Mouse (Mus musculus): ENCODE measurements around the gene Shoc2.
"Not testable (repeated sequence)": the region's sequence is repeated elsewhere in the genome, so short reads cannot be mapped to it uniquely, and the experiment has no call there.

Gene Shoc2

DNA sequence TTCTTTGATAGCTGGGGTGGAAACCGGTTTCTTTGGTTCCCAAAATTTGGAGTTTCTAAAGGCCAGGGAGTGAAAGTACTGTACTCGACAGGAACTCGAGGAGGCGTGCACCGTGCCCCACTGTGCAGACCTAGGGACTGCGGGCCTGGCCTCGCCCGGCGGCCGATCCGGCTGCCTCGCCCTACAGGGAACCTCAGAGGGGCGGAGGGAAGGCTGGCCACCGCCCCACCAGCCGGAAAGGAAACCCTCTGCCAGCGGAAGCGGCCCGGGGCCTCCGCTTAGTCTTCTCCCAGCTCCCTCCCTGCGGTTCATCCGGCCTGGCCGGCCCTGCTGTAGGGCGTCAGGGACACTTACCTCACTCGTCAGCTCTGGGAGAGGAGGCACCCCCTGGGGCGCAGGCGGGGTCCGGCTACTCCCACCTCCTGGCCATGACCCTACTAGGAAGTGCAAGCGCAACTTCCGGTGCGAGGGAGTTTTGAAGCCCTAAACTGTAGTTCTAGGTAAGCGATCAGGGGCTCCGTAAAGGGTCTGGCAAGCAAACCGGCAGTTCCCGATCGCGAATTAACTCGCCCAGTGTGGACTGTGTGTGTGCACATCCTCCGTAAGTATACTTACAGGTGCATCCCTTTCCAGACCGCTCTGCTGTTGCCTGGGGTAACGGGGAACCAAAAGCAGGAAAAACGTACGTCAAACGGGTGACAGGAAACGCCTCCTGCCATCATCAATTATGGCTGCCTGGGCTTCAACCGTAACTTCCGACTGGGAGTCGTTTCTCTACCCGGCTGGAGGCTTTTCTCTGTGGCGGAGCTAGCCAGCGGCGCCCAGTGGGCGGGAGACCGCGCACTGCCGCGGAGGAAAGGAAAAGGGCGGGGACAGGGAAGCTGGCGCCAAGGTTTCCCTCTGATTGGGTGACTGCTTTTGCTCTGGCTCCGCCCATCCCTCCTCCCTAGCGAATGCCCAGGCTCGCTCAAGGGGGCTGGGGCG, at the start of gene Shoc2, which contains the start of gene Bbip1:
Gene Shoc2, plus strand, starts transcription at position 505 of the 984 bp plus-strand sequence.
Gene Bbip1, minus strand, starts transcription at position 826 of the 984 bp plus-strand sequence.
- peak; percentile 99 for DNase-seq (ENCODE audit: low read depth, low spot score)

DNA sequence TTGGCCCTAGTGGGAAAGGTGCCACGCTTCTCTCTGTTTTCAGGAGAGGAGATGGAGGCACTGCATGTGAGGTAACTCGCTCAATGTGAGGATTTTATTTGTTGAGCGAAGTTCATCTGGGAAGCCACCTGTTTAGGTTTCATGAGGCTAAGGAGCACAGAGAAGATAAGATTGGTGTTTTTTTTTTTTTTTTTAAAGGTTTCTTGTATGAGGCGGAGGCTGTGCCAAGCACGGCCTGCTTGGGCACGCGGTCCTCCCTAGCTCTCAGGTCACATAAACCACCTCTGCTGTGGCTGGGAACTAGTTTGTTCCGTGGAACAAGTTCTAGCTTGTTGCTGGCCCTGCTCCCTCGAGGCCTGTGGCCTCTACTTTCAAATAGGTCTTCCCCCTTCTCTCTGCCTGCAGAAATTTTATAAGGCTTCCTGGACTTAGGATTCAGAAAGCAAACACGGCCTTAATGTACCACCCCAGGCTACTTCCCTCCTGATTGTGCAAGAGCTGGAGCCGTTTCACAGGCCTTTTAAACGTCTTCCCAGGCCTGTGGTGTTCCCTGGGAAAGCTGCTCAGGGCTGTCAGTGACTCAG, 49.5 kb upstream of the Shoc2 start:
- DNase-seq (ENCODE audit: low read depth, low spot score): no peak

DNA sequence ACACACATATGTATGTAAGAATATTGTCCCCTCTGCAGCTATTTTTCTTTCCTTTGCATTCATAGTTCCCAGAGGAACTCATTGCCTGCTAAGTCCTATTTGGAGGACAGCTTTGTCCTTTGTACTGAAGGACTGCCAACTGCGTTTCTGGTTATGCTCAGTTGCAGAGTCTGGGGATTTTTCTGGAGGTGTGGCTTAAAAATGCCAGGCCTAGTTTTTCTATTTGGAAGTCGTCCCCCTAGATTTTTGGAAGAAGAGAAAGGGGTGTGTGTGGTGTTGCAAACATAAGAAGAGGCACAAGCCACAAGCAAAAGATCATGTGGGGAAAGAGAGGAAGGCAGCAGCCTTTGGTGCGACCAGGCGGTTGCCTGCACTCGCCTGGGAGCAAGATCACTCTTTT, 46.1 kb upstream of the Shoc2 start:
- no peak for DNase-seq (ENCODE audit: low read depth, low spot score)

DNA sequence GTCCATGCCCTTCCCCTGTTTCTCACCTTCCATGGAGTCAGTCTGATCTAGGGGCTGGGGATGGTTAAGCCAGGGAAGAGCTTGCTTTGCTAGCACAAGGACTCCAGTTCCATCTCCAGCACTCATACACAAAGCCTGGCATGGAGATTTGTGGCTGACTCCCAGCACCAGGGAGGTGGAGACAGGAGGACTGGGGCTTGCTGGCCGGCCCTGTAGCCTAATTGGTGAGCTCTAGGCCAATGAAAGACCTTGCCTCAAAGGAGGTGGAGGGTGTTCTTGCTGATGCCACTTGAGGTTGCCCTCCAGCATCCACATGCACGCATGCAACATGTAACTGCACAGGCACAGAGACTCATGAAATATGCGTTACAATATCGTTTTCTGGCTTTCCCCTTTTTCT, 45.6 kb upstream of the Shoc2 start:
- DNase-seq (ENCODE audit: low read depth, low spot score): no peak

DNA sequence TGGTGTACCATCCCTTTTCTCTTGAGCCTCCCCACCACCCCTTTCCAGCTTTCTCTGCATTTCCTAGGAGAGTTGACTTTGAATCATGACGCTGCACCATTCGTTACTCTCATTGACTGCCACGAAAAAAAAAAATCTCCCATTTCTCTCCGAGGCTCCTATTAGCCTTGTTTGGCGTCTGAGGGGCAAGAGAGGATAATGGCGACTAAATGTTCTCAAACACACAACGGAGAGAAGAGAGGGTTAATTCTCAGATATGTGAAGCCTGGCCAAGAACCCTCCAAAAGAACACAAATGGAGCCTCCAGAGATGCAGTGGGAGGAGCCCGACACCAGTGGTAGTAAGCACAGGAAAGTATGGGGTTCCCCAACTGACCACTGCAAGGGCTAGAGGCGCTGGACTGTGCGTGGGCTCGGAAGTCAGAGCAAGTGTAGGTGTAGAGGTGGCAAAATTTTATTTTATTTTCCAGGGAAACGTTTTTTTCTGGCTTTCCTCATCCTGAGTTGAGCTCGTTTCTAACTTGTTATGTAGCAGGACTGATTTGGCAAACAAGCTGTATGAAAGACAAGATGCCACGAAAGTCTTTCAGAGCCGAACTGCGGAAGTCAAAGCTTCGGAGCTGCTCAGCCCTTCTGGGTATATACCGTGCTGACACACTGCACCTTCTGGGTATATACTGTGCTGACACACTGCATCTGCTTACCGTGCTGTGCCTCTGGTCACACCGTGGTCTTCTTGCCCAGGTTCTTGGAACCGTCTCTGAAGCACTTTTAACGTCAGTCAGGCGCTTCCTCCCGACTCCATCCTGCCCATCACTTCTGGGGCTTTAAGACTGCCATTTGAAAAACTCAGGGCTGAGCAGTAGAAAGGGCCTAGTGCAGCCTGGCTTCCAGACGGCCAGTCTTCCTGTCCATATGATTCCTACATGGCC, 44.9 kb upstream of the Shoc2 start:
- DNase-seq (ENCODE audit: low read depth, low spot score): no peak

DNA sequence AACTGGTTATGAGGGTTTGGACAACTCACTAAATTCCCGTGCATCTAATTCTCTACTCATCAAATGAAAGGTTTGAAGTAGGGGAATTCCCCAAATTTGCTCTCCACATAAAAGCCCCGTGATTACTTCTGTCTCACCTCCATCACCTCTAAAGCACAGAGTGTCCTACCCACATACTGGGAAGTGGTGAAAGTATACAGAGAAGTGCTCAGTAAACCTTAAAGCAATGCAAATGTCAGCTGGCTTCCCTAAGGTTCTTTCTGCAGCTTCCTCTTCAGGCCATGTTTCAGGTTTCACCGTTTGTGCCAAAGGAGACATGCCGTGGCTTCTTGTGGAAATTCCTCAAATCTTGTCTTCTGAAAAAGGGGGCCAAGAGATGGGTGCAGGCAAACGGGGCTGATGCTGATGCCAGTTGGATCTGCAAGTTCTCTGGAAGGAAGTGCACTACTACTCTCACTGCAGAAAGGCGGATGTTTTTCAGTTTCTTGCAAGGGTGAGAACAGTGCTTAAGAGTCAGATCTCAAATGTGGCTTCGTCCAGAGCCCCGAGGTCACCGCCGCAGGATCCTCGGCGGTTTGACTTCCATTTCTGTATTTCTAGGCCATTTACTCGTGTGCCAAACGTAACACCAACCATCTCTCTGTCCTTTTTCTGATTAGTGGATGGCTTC, 44.0 kb upstream of the Shoc2 start:
- no peak for DNase-seq (ENCODE audit: low read depth, low spot score)

DNA sequence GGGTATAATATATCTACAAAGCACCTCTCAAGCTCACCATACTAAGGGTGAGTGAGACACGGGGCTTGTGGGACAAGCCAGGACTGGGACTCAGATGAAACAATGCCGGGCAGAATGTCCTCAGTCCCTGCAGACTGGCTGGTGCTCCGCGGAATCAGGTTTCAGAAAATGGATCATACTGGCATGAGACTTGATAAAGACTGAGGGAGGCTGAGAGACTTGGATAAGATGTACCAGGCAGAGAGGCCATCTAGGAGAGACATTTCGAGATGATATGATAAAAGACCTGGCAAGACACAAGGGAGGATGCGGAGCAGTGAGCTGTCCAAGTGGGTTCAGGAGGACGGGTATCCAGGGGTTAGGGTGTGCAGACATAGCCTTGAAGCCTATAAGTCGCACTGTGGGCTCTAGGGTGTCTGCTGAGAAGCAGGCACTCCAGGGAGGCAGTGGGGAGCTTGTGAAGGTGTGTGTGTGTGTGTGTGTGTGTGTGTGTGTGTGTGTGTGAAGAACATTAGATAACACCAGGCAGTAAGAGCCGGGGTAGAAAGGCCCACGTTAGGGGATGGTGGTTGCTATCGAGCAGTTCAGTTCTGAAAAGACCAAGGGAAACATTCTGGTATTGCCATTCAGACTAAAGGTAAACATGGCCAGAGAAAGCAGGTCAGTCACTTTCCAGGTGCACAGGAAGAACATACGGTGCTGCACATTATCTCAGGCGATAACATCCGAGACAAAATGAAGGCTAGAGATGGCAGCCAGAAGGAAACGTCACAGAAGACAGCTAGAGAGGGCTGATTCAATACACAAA, 42.0 kb upstream of the Shoc2 start:
- no peak for DNase-seq (ENCODE audit: low read depth, low spot score)

DNA sequence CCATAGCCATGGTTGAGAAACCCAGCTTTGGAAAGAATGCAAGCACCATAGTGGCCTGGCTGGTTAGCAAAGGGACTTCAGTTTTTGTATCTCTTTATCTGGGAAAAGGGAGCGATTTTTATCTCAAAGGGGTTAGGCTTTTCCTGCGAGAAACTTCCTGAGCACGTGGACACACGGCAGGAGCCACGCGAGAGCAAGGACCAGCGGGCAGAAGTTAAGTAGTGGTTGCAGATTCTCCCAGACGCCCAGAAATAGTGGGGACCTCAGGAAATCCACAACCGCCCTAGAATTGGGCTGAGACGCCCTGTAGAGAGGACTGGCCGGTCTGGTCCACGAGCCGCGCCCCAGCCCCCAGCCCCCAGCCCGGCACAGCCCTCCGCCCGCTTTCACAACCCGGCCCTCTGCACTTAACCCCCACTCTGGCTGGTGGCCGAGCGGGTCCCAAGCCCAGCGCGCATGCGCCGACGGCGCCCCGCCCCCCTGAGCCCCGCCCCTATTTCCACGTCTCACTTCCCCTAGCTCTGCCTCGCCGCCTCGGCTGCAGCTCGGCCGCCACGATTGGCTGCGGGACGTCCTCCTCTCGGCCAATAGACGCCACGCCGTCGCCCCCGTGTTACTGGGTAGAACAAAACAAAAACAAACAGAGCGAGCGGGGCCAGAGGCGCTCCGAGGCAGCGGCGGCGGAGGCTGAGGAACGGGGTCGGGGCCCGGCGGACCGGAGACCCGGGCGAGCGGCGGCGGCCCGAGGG, 41.2 kb upstream of the Shoc2 start:
- DNase-seq (ENCODE audit: low read depth, low spot score): peak; percentile 89

DNA sequence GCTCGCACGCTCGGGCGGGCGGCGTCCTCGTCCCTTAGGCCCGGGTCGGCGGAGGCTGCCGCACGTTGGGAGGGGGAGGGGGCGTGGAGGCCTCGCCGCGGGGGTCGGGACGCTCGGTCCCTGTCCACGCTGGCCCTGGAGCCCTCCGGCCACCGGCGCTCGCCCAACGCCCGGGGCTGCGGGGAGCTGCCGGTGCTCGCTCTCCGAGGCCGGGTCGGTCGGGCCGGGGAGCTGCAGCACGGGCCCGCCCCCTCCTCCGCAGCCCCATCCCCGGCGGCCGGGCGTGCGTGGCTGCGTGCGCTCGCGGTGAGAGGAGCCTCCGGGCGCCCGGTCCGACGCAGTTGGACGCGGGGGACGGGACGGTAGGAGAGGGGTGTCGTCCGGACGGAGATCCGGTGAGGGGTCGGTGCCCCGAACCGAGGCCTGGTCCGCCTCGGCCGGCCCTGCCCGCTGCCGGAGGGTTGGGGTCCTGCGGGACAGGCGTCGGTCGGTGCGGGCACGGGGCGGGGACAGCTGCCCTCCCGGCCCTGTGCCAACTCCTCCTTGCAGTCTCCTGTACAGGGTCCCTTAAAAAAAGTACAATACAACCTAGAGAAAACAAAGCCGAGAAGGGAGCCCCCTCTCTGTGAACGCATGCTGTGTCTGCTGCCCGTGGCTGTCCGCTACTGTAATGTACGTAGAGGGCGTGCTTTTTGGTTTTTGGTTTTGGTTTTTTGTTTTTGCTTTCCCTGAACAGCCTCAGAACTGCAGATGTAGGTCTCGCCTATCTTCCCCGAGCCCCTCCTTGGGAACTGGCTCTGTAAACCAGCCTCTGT, 40.4 kb upstream of the Shoc2 start:
- DNase-seq (ENCODE audit: low read depth, low spot score): no peak

DNA sequence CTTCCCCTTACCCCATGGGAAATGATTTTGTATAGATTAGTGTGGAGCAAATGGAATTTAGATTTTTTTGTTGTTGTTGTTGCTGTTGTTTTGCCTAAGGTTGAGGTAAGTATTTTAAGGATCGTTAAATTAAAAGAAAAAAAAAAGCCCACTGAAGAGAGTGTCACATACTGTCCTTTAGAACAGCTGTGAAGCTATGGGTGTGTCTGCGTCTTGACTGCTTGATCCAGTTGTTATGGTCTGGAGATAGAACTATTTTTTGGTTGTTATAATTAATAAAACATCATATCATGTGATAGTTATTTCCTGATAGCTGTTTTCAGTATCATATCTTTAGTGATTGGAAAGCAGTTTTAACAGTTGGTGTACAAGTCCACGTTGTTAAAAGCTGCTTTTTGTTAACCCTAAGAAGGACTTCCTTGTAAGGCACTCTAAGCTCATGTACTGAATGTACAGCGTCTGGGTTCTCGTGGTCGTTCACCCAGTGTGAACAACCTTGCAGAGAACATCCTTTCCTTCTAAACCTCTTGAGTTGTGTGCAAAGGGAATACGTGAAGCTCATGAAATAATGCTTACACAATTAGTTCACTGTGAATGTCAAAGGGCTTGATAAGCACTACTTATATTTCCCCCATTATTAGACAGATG, 39.1 kb upstream of the Shoc2 start:
- no peak for DNase-seq (ENCODE audit: low read depth, low spot score)

DNA sequence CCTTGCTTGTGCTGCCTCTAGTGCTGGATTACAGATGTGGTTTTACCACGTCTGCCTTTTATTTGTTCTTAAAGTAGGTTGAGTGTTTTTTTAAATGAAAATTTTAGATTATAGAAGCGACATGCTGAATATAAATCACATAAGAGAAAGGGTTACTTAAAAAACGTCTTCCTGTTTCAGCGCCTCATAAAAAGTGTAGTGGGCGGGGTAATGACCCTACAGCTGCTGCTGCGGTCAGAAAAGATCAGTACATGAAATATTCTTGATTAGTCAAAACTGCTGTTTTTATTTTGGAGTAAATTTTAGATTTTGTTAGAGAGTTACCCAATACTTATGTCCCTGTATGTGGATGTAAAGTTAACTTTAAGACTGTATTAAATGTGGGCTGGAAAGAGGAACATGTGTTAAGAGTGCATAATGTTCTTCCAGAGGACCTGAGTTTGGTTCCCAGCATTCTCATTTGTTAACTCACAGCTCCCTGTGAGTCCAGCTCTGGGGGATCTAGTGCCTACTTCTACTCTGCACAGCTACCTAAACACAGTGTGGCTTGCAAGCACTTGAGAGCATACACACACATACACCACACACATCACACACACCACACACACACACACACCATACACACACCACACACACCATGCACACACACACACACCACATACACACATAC, 37.9 kb upstream of the Shoc2 start:
- no peak for DNase-seq (ENCODE audit: low read depth, low spot score)

DNA sequence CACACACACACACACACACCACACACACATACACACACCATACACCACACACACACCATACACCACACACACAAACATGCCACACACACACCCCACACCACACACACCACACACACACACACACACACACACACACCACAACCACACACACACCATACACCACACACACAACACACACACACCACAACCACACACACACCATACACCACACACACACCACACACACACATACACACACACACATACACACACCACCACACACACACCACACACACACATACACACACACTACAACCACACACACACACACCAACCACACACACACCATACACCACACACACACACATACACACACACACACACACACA, 37.4 kb upstream of the Shoc2 start:
- not testable (repeated sequence) for DNase-seq (ENCODE audit: low read depth, low spot score)

DNA sequence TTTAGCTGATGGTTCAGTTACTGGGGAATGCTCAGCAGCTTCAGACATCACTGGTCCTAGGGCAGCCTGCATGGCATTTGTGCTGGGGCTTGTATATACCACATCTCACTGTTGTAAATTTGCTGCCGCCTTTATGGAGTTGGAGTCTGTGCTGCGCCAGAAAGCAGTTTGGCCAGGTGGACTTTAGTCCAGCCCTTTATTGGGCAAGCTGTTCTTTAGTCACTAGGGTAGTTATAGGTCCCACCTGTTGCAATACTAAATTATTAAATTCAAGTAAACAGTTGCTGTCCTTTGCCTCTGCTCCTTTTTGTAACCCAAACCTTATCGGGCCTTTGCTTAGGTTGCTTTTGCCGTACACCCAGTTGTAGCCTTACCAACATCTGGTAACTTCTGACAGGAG, 29.2 kb upstream of the Shoc2 start:
- DNase-seq (ENCODE audit: low read depth, low spot score): no peak

DNA sequence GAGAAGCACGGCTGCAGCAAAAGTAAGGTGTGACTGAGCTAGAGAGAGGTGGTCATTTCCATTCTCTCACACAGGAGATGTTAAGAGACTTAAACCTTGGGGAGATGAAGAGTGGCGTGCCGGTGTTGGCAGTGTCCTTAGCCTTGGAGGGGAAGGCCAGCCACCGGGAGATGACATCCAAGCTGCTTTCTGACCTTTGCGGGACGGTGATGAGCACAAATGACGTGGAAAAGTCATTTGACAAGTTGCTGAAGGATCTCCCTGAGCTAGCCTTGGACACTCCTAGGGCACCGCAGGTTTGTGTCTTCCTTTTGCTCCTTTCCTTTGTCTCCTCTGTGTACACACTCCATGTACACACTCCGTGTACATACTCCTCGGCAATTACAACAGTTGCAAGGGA, 24.6 kb upstream of the Shoc2 start:
- no peak for DNase-seq (ENCODE audit: low read depth, low spot score)

DNA sequence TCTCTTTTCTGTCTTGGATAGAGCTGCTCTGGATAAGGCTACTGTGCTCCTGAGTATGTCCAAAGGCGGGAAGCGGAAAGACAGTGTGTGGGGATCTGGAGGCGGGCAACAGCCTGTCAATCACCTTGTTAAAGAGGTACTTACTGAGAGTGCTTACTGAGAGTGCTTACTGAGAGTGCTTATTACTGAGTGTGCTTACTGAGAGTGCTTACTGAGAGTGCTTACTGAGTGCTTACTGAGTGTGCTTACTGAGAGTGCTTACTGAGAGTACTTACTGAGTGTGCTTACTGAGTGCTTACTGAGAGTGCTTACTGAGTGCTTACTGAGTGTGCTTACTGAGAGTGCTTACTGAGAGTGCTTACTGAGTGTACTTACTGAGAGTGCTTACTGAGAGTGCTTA, 22.1 kb upstream of the Shoc2 start:
- not testable (repeated sequence) for DNase-seq (ENCODE audit: low read depth, low spot score)

DNA sequence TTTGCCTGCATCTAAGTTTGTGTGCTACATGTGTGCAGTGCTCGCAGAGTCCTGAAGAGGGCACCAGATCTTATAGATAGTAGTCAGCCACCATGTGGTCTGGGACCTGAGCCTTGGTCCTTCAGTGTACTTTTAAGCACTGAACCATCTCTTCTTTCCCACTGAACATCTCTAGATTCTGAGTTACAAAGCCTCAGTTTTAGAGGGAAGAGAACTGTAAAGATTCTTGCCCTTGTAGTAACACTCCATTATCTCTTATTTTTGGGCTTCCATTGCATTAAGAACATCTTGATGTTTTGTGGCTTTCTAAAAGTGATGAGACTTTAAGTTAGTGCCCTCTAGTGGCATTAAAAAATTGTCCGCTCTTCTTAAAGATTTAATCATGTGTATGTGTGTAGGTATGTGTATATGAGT, 18.8 kb upstream of the Shoc2 start:
- no peak for DNase-seq (ENCODE audit: low read depth, low spot score)

DNA sequence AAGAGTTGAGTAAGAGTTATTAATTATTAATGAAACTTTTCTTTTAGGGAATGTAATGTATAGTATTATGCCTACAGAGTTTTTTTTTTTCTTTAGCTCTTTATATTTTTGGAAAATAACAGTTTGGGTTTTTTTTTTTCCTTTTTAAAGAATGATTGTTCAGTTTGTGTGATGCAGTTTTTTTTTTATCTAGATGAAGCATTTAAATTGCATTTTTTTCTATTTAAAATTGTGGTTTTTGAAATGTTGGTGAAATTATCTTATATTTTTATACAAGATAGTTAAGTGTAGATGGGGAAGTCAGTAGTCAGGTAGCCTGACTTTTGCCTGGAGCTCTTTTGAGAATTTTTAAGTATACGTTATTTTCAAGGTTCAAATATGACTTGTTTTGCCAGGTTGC, 17.4 kb upstream of the Shoc2 start:
- DNase-seq (ENCODE audit: low read depth, low spot score): no peak

DNA sequence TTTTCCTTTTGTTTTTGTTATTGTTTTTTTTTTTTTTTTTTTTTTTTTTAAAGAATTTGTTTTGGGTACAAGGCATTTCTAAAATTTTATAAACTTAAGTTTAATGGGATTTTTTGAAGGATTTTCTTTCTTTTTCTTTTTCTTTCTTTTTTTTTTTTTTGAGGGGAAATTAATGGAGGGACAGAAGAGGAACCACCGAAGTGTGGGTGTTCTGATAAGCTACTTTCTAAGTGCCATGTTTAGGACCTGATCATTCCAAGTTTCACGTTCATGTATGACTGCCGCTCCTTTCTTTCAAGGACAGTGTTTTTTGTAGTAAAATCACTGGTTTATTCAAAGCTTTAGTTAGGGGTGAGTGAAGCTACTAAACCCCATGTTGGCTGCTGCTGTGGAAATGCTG, 14.9 kb upstream of the Shoc2 start:
- DNase-seq (ENCODE audit: low read depth, low spot score): no peak
